8 mouse cellular contexts compared by ENCODE assay signal in the genomic region with DNA sequence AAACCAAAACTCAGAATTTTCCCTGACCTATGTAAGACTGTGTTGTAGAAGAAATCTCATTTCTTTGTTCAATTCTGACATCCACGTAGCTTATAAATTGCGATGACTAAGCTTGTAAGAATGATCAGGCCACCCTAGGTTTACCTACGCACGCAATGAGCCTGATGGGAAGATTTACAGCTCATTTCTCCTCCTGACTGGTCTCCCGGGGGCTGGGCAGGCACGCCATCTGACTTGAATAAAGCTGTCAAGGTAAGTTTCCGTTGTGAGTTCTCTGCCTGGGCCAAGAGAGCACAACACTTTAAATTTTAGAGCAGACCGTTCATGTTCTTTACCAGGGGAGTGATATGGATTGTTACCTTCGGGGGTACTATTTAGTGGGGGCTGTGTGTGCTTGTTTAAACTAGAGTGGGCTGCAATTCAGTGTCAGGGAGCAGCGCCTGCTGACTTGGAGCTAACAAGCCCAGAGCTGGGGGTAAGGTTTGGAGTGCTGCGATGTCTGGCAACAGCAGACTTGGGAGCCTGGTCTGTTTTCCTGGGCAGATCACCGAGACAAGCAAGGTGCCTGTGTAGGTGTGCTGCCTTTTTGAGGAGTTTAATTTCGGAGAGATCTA. TPM values are rescaled to one million over a fixed set of nuclear protein-coding genes. Genes with fewer than 3 reads are reported as not detected.
DNase-seq lines count a peak whose midpoint lies in the region; ATAC-seq and TF ChIP-seq lines count a peak whose summit lies in the region.

Gene Cdk19 (plus strand): TSS at position 214 of the 614 bp plus-strand sequence.

- no peak within 1 kb of the TSS for H3K27ac ChIP-seq in bone marrow, adult 2 months (ENCODE audit: control insufficient read depth, insufficient read depth, low read depth, low read length, poor library complexity)
- peak within 1 kb of the TSS; percentile 7; the same call in 1 of the 2 replicates for H3K27ac ChIP-seq in limb, embryonic 13.5 days

- no peaks in the 10 kb centered on the region for H3K27me3 ChIP-seq in limb, embryonic 13.5 days

- H3K4me2 ChIP-seq in limb, embryonic 13.5 days (replicated peaks), result peak within 1 kb of the TSS; percentile 31

- DNase-seq in layer of hippocampus, adult 18-20 months (ENCODE audit: low spot score in 2 of 2), result no peak
- no peak for DNase-seq in layer of hippocampus, adult 9-10 months (ENCODE audit: low spot score)
- DNase-seq in right cerebral cortex, postnatal 4 days, result no peak
- no peak for DNase-seq in kidney, adult 11 months
- no peak for DNase-seq in thymus, postnatal 10 days (ENCODE audit: low spot score in 2 of 2)

- no peak for ATAC-seq in erythroblast, adult 5-6 weeks (replicated peaks; ENCODE audit: low FRiP score, poor library complexity, severe bottlenecking)
- ATAC-seq in limb, embryonic 13.5 days (ENCODE audit: low FRiP score, low read depth), result peak; percentile 64; the same call in 1 of the 2 replicates

- no peak within 1 kb of the TSS for H3K4me3 ChIP-seq in bone marrow, adult 2 months (replicated peaks; ENCODE audit: control insufficient read depth, low read depth, low read length)
- no peak within 1 kb of the TSS for H3K4me3 ChIP-seq in limb, embryonic 13.5 days

- no peak for TF ChIP-seq POLR2A in bone marrow, adult 2 months (IDR thresholded peaks at IDR 0.05; ENCODE audit: borderline replicate concordance, control insufficient read depth, low read depth, low read length)

- WGBS in bone marrow, adult 2 months, result 77% methylated on average over 13 of the region's 13 CpGs
- WGBS in limb, embryonic 13.5 days, result 14% methylated on average over 13 of the region's 13 CpGs

- TF ChIP-seq CTCF in bone marrow, adult 2 months (IDR thresholded peaks at IDR 0.05; ENCODE audit: control insufficient read depth, insufficient read depth, low read length), result no peak

- no peaks in the 10 kb centered on the region for H3K9me3 ChIP-seq in limb, embryonic 13.5 days

- H3K4me1 ChIP-seq in bone marrow, adult 2 months (ENCODE audit: control insufficient read depth, insufficient read depth, low read length), result no peaks in the 10 kb centered on the region
- peaks cover 6% of the 10 kb centered on the region for H3K4me1 ChIP-seq in limb, embryonic 13.5 days

- H3K9ac ChIP-seq in limb, embryonic 13.5 days, result no peak within 1 kb of the TSS

- H3K36me3 ChIP-seq in limb, embryonic 13.5 days, result no peaks in the 10 kb centered on the region

RNA-seq across cellular contexts. Expression of gene Cdk19, which starts in this region (rescaled TPM):
- 10 to 100 TPM; 35.6 to 36.3 TPM for total RNA-seq in layer of hippocampus, adult 18-20 months (2021)
- polyA plus RNA-seq in bone marrow, adult 2 months (2011; ENCODE audit: insufficient read depth, insufficient read length, low replicate concordance, missing spikeins), result 11.1 and 18.2 TPM in 2 replicates
- total RNA-seq in erythroblast, adult 5-6 weeks (2015; ENCODE audit: low replicate concordance), result 13.6 and 21.9 TPM in 2 replicates
- 11.4 and 12.0 TPM in 2 replicates for total RNA-seq in erythroblast, adult 5-6 weeks (2017; ENCODE audit: low replicate concordance)
- polyA plus RNA-seq in limb, embryonic 13.5 days (2015; fragmentation: Nextera tagmentation; extraction: Ambion mirVana), result 12.2 and 12.3 TPM in 2 replicates
